In genomic region chr8:87895203-87896041, GRCm38 (mm10) we compare ENCODE assay signal across 9 mouse cellular contexts.
DNase-seq lines count a peak whose midpoint lies in the region; ATAC-seq and TF ChIP-seq lines count a peak whose summit lies in the region.
"Had no signal": no experiment of that assay in that cellular context is flagged by ENCODE, and none has a peak within 500 bp of the region (broad histone marks: within the 10 kb centered on the region; RNA-seq: fewer than 3 reads in every experiment).

No protein-coding gene starts in this region.

- no peak for TF ChIP-seq POLR2A in brain, embryonic 14.5 days (IDR thresholded peaks at IDR 0.05; ENCODE audit: borderline replicate concordance, extremely low read depth, insufficient read depth, insufficient read length, poor library complexity, severe bottlenecking)
- no peak for TF ChIP-seq POLR2A in cerebellum, adult 2 months (IDR thresholded peaks at IDR 0.05; ENCODE audit: borderline replicate concordance, insufficient read depth, low read length)

- no peak overlapping the region for H3K9ac ChIP-seq in embryonic facial prominence, embryonic 12.5 days
- no peak overlapping the region for H3K9ac ChIP-seq in hindbrain, embryonic 12.5 days
- H3K9ac ChIP-seq in midbrain, embryonic 12.5 days (replicated peaks): no peak overlapping the region

- WGBS in embryonic facial prominence, embryonic 12.5 days: 53% methylated on average over 13 of the region's 13 CpGs
- 47% methylated on average over 13 of the region's 13 CpGs for WGBS in hindbrain, embryonic 12.5 days
- 55% methylated on average over 13 of the region's 13 CpGs for WGBS in midbrain, embryonic 12.5 days
- WGBS in cerebellum, adult 2 months: 61% methylated on average over 13 of the region's 13 CpGs

- peak overlapping the region; percentile 73 for H3K27ac ChIP-seq in embryonic facial prominence, embryonic 12.5 days
- peak overlapping the region; percentile 50; the same call in 1 of the 2 replicates for H3K27ac ChIP-seq in hindbrain, embryonic 12.5 days
- peak overlapping the region; percentile 21 for H3K27ac ChIP-seq in midbrain, embryonic 12.5 days (replicated peaks)
- no peak overlapping the region for H3K27ac ChIP-seq in cerebellum, adult 2 months (ENCODE audit: insufficient read depth, low read length)

- no peak overlapping the region for H3K4me2 ChIP-seq in embryonic facial prominence, embryonic 12.5 days (replicated peaks)
- no peak overlapping the region for H3K4me2 ChIP-seq in hindbrain, embryonic 12.5 days (replicated peaks)
- H3K4me2 ChIP-seq in midbrain, embryonic 12.5 days (replicated peaks): no peak overlapping the region

- H3K27me3 ChIP-seq in embryonic facial prominence, embryonic 12.5 days: no peaks in the 10 kb centered on the region
- no peaks in the 10 kb centered on the region for H3K27me3 ChIP-seq in hindbrain, embryonic 12.5 days
- no peaks in the 10 kb centered on the region for H3K27me3 ChIP-seq in midbrain, embryonic 12.5 days
- no peaks in the 10 kb centered on the region for H3K27me3 ChIP-seq in cerebellum, adult 2 months (ENCODE audit: control insufficient read depth, insufficient read depth, low read length)

- H3K36me3 ChIP-seq in embryonic facial prominence, embryonic 12.5 days: no peaks in the 10 kb centered on the region
- no peaks in the 10 kb centered on the region for H3K36me3 ChIP-seq in hindbrain, embryonic 12.5 days
- no peaks in the 10 kb centered on the region for H3K36me3 ChIP-seq in midbrain, embryonic 12.5 days

- DNase-seq in brain, embryonic 14.5 days (ENCODE audit: low read depth): peak; percentile 47
- DNase-seq in thymus, postnatal 25 days: no peak
- DNase-seq in cerebellum, adult 2 months: no peak
- DNase-seq in gastrocnemius, adult 8-10 months (ENCODE audit: low spot score in 2 of 2): no peak
- no peak for DNase-seq in retina, postnatal 1 day
- DNase-seq: right cerebral cortex, adult 18-20 months had no signal

- TF ChIP-seq CTCF in brain, embryonic 14.5 days (IDR thresholded peaks at IDR 0.05; ENCODE audit: borderline replicate concordance, extremely low read depth, insufficient read depth, insufficient read length): no peak
- no peak for TF ChIP-seq CTCF in cerebellum, adult 2 months (IDR thresholded peaks at IDR 0.05; ENCODE audit: borderline replicate concordance, insufficient read depth, low read depth, low read length)

- H3K9me3 ChIP-seq in embryonic facial prominence, embryonic 12.5 days: no peaks in the 10 kb centered on the region
- no peaks in the 10 kb centered on the region for H3K9me3 ChIP-seq in hindbrain, embryonic 12.5 days (replicated peaks)
- H3K9me3 ChIP-seq in midbrain, embryonic 12.5 days: no peaks in the 10 kb centered on the region

- no peak overlapping the region for H3K4me3 ChIP-seq in embryonic facial prominence, embryonic 12.5 days
- no peak overlapping the region for H3K4me3 ChIP-seq in hindbrain, embryonic 12.5 days
- H3K4me3 ChIP-seq in midbrain, embryonic 12.5 days: no peak overlapping the region
- no peak overlapping the region for H3K4me3 ChIP-seq in cerebellum, adult 2 months (replicated peaks; ENCODE audit: insufficient read depth, low read depth, low read length)

- ATAC-seq in embryonic facial prominence, embryonic 12.5 days (ENCODE audit: insufficient number of reproducible peaks, insufficient read depth, low FRiP score, low TSS enrichment): no peak
- peak; percentile 29 for ATAC-seq in hindbrain, embryonic 12.5 days (ENCODE audit: low FRiP score)
- peak; percentile 41 for ATAC-seq in midbrain, embryonic 12.5 days (ENCODE audit: low FRiP score, low read depth)

- H3K4me1 ChIP-seq in embryonic facial prominence, embryonic 12.5 days: peaks cover 58% of the 10 kb centered on the region
- peaks cover 67% of the 10 kb centered on the region for H3K4me1 ChIP-seq in hindbrain, embryonic 12.5 days
- H3K4me1 ChIP-seq in midbrain, embryonic 12.5 days: peaks cover 51% of the 10 kb centered on the region
- peaks cover 28% of the 10 kb centered on the region for H3K4me1 ChIP-seq in cerebellum, adult 2 months (ENCODE audit: control insufficient read depth, insufficient read depth, low read length)
